ENCODE assay signal across 1 mouse cellular context in the genomic region with DNA sequence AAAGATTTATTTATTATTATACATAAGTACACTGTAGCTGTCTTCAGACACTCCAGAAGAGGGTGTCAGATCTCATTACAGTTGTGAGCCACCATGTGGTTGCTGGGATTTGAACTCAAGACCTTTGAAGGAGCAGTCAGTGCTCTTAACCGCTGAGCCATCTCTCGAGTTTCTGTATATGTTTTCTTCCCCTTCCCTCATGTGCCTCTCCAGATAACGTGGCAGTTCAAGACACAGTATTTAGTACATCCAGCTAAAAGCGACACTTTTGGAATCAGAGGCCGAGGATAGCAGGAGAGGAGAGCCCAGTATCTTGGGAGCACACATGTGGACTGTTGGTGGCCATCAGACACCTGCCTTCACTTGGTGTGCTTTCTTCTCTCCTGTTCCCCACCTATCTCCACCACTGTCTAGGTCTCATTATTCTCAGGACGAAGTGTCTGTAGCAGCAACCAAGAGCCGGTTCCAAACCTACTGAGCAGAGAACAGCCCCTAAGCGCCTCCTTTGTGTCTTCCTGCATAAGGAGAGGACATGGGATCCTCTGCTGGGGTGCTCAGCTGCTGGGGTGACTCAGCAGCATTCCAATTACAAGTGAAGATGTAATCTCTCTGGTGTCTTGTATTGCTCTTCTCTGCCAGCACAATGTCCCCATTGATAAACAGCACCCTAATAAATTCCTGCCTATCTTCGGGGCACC.
TF ChIP-seq lines count a peak whose summit lies in the region.

No protein-coding gene starts in this region.

TF ChIP-seq in MEL, 35 proteins besides CTCF, POLR2A, EP300 and RAD21 (continued from another document):
- TF ChIP-seq ZNF384 (IDR thresholded peaks at IDR 0.05; ENCODE audit: low read depth, low read length), result peak; percentile 3; the same call in 1 of the 2 replicates
- TF ChIP-seq GABPA (IDR thresholded peaks at IDR 0.05; ENCODE audit: low read depth, low read length), result no peak
